Comparison of ENCODE assay signal across 8 mouse cellular contexts in the genomic region with DNA sequence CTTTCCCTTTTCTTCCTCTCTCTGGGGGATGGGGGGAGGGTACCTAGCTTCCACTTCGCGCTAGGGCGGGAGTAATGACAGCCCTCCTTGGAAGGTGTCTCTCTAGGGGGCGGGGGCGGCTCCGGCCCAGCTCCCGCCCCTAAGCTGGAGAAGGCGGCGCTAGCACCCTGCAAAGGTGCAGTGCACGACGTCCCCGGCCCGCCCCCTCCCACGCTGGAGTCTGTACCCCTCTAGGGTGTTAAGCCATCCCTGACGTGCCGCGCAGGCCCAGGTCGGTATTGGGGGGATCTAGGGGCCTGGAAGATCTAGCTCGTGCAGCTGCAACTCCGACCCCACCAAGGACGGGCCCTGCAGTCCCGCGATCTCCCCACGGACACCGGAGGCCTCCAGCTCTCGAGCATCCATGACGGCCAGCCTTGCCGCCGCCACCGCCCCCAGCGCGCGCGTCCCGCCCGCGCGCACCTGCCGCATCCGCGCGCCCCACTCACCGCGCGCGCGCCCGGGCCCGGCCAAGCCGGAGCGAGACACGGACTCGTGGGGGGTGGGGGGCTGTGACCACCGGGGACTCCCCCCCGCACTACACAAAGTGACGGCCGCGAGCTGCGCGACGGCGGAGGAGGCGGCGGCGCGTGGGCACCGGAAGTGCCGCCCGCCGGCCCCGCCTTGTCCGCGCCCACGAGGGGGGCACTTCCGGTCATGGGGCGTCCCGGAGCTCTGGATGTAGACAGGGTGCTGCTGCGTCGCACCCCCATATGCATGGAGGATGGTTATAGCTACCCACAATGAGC. TPM values are rescaled to one million over a fixed set of nuclear protein-coding genes. Genes with fewer than 3 reads are reported as not detected.
A peak's percentile ranks its signal among the peaks of the same experiment; 100 is the strongest.
DNase-seq lines count a peak whose midpoint lies in the region; ATAC-seq and TF ChIP-seq lines count a peak whose summit lies in the region.

Gene Zfp316, minus strand, starts transcription at position 660 of the 788 bp plus-strand sequence.

- no peak within 1 kb of the TSS for H3K27ac ChIP-seq in CH12.LX (ENCODE audit: insufficient read depth, low read depth)
- H3K27ac ChIP-seq in forebrain, embryonic 15.5 days (replicated peaks): peak within 1 kb of the TSS; percentile 77
- peak within 1 kb of the TSS; percentile 51; the same call in 1 of the 2 replicates for H3K27ac ChIP-seq in liver, postnatal 0 days (ENCODE audit: low read depth)
- peak within 1 kb of the TSS; percentile 75 for H3K27ac ChIP-seq in neural tube, embryonic 14.5 days (ENCODE audit: low read depth, low read length)
- no peak within 1 kb of the TSS for H3K27ac ChIP-seq in testis, adult 2 months (ENCODE audit: control insufficient read depth, insufficient read depth, low read depth, low read length)

- DNase-seq in CH12.LX (ENCODE audit: extremely low read depth): peak; percentile 52
- DNase-seq in c-Kit-positive CD71-negative TER-119-negative erythroid progenitor cells, embryonic 14.5 days (ENCODE audit: low read depth): peak; percentile 22
- peak; percentile 74 to 76 for DNase-seq in heart, postnatal 10 days
- peak; percentile 81 to 88 for DNase-seq in kidney, postnatal 4 days
- DNase-seq in liver, postnatal 0 days: peak; percentile 67

- ATAC-seq in forebrain, embryonic 15.5 days (replicated peaks): peak; percentile 85
- peak; percentile 65 for ATAC-seq in liver, postnatal 0 days
- peak; percentile 85 for ATAC-seq in neural tube, embryonic 14.5 days (ENCODE audit: low read depth)

- peak; percentile 84 for TF ChIP-seq POLR2A in CH12.LX (IDR thresholded peaks at IDR 0.05; ENCODE audit: low read depth, low read length)
- TF ChIP-seq POLR2A in testis, adult 2 months (IDR thresholded peaks at IDR 0.05; ENCODE audit: control insufficient read depth, low read depth, low read length): peak; percentile 12; the same call in 1 of the 2 replicates

- TF ChIP-seq CTCF in CH12.LX (conservative IDR thresholded peaks at IDR 0.05 in 1 of 2, IDR thresholded peaks at IDR 0.05 in 1 of 2; ENCODE audit: low read depth in 2 of 2, low read length in 2 of 2): no peak
- TF ChIP-seq CTCF in liver, postnatal 0 days (IDR thresholded peaks at IDR 0.05; ENCODE audit: low read depth): no peak
- no peak for TF ChIP-seq CTCF in testis, adult 2 months (IDR thresholded peaks at IDR 0.05; ENCODE audit: control insufficient read depth, insufficient read depth, insufficient replicate concordance, low read depth, low read length)

- TF ChIP-seq EP300 in CH12.LX (IDR thresholded peaks at IDR 0.05; ENCODE audit: low read length): no peak
- no peak for TF ChIP-seq EP300 in liver, postnatal 0 days (IDR thresholded peaks at IDR 0.05; ENCODE audit: low read depth)

- dilution Hi-C loops in CH12.LX (cut with MboI; ENCODE audit: extremely low pct_ligation_motif_present, extremely low pct_unique_long_range_greater_than_20kb, low sequenced_read_pairs): no loop called here

- no peaks in the 10 kb centered on the region for H3K79me2 ChIP-seq in CH12.LX (replicated peaks; ENCODE audit: control insufficient read depth, extremely low read depth, insufficient read depth, poor library complexity, severe bottlenecking)

- H3K36me3 ChIP-seq in CH12.LX (replicated peaks in 1 of 2; ENCODE audit: control insufficient read depth in 1 of 2, insufficient read depth in 1 of 2, low read length in 1 of 2): peaks cover 0 to 17% of the 10 kb centered on the region in 2 experiments
- 0 out of 2 replicates have a peak, but pooled peaks cover 3% of the 10 kb centered on the region for H3K36me3 ChIP-seq in forebrain, embryonic 15.5 days
- no peaks in the 10 kb centered on the region for H3K36me3 ChIP-seq in liver, postnatal 0 days (replicated peaks; ENCODE audit: insufficient read depth, low read length)
- no peaks in the 10 kb centered on the region for H3K36me3 ChIP-seq in neural tube, embryonic 14.5 days (ENCODE audit: control insufficient read depth, insufficient read depth, low read length)
- H3K36me3 ChIP-seq in testis, adult 2 months (ENCODE audit: control insufficient read depth, insufficient read depth, low read length): no peaks in the 10 kb centered on the region

- no peaks in the 10 kb centered on the region for H3K9me3 ChIP-seq in CH12.LX (replicated peaks; ENCODE audit: low read length)
- H3K9me3 ChIP-seq in forebrain, embryonic 15.5 days: no peaks in the 10 kb centered on the region
- no peaks in the 10 kb centered on the region for H3K9me3 ChIP-seq in liver, postnatal 0 days (ENCODE audit: low read length)
- no peaks in the 10 kb centered on the region for H3K9me3 ChIP-seq in neural tube, embryonic 14.5 days (ENCODE audit: control insufficient read depth, low read length)

- in situ Hi-C loops in CH12.LX (cut with MboI; ENCODE audit: low pct_ligation_motif_present, low pct_unique_long_range_greater_than_20kb, low sequenced_read_pairs): no loop called here

- no peak for TF ChIP-seq RAD21 in CH12.LX (IDR thresholded peaks at IDR 0.05; ENCODE audit: low read depth, low read length)

- intact Hi-C loops in heart, postnatal 10 days (cut with DNase I): no loop called here

- no peaks in the 10 kb centered on the region for H3K27me3 ChIP-seq in CH12.LX (replicated peaks)
- no peaks in the 10 kb centered on the region for H3K27me3 ChIP-seq in forebrain, embryonic 15.5 days
- H3K27me3 ChIP-seq in liver, postnatal 0 days (ENCODE audit: insufficient read depth, low read length): no peaks in the 10 kb centered on the region
- no peaks in the 10 kb centered on the region for H3K27me3 ChIP-seq in neural tube, embryonic 14.5 days (ENCODE audit: control insufficient read depth, insufficient read depth, low read length)
- no peaks in the 10 kb centered on the region for H3K27me3 ChIP-seq in testis, adult 2 months (ENCODE audit: control insufficient read depth, insufficient read depth, low read length)

- peak within 1 kb of the TSS; percentile 84 to 94 (median 88) for H3K4me3 ChIP-seq in CH12.LX (replicated peaks in 1 of 3; ENCODE audit: low read depth in 2 of 3, low read length in 2 of 3, poor library complexity in 1 of 3)
- peak within 1 kb of the TSS; percentile 78 for H3K4me3 ChIP-seq in forebrain, embryonic 15.5 days
- peak within 1 kb of the TSS; percentile 77 for H3K4me3 ChIP-seq in liver, postnatal 0 days (ENCODE audit: low read depth, low read length)
- H3K4me3 ChIP-seq in neural tube, embryonic 14.5 days (ENCODE audit: low read depth, low read length): peak within 1 kb of the TSS; percentile 77
- peak within 1 kb of the TSS; percentile 89 for H3K4me3 ChIP-seq in testis, adult 2 months (ENCODE audit: control insufficient read depth, low read depth, low read length)

- H3K4me1 ChIP-seq in CH12.LX (ENCODE audit: control insufficient read depth in 1 of 2, insufficient read depth in 2 of 2): peaks cover 16 to 21% of the 10 kb centered on the region in 2 experiments
- H3K4me1 ChIP-seq in forebrain, embryonic 15.5 days: peaks cover 24% of the 10 kb centered on the region
- H3K4me1 ChIP-seq in liver, postnatal 0 days (ENCODE audit: insufficient read depth): peaks cover 14% of the 10 kb centered on the region
- peaks cover 20% of the 10 kb centered on the region for H3K4me1 ChIP-seq in neural tube, embryonic 14.5 days (ENCODE audit: control insufficient read depth, insufficient read depth, low read length)
- peaks cover 14% of the 10 kb centered on the region for H3K4me1 ChIP-seq in testis, adult 2 months (ENCODE audit: control insufficient read depth, insufficient read depth, low read length)

- WGBS in forebrain, embryonic 15.5 days: 1% methylated on average over 69 of the region's 79 CpGs
- WGBS in liver, postnatal 0 days (ENCODE audit: insufficient replicate concordance): 1% methylated on average over 59 of the region's 79 CpGs
- WGBS in neural tube, embryonic 14.5 days: under 1% methylated on average over 76 of the region's 79 CpGs

- H3K9ac ChIP-seq in CH12.LX (ENCODE audit: insufficient read depth, low read depth): peak within 1 kb of the TSS; percentile 91
- H3K9ac ChIP-seq in forebrain, embryonic 15.5 days (replicated peaks): peak within 1 kb of the TSS; percentile 87
- H3K9ac ChIP-seq in liver, postnatal 0 days (replicated peaks): peak within 1 kb of the TSS; percentile 79
- H3K9ac ChIP-seq in neural tube, embryonic 14.5 days (replicated peaks; ENCODE audit: low read depth, low read length): peak within 1 kb of the TSS; percentile 73

- peak within 1 kb of the TSS; percentile 78 for H3K4me2 ChIP-seq in CH12.LX (ENCODE audit: insufficient read depth, low read depth, poor library complexity, severe bottlenecking)
- peak within 1 kb of the TSS; percentile 89 for H3K4me2 ChIP-seq in forebrain, embryonic 15.5 days (replicated peaks)
- peak within 1 kb of the TSS; percentile 97 for H3K4me2 ChIP-seq in liver, postnatal 0 days (ENCODE audit: low read depth, low read length)
- H3K4me2 ChIP-seq in neural tube, embryonic 14.5 days (ENCODE audit: low read depth, low read length): peak within 1 kb of the TSS; percentile 95

TF ChIP-seq in CH12.LX, 34 proteins besides CTCF, POLR2A, EP300 and RAD21 (continues in another document):
- peak; percentile 79 for TF ChIP-seq ZMIZ1 (IDR thresholded peaks at IDR 0.05; ENCODE audit: low read depth, low read length)
- TF ChIP-seq HCFC1 (IDR thresholded peaks at IDR 0.05; ENCODE audit: low read depth, low read length): peak; percentile 65
- no peak for TF ChIP-seq MYC (IDR thresholded peaks at IDR 0.05; ENCODE audit: low read depth, low read length)
- TF ChIP-seq IRF4 (IDR thresholded peaks at IDR 0.05; ENCODE audit: low read depth, low read length): no peak
- TF ChIP-seq UBTF (IDR thresholded peaks at IDR 0.05; ENCODE audit: low read depth, low read length): no peak
- TF ChIP-seq MAX (IDR thresholded peaks at IDR 0.05; ENCODE audit: low read length): peak; percentile 48; the same call in 1 of the 2 replicates
- TF ChIP-seq CHD1 (IDR thresholded peaks at IDR 0.05; ENCODE audit: low read depth, low read length): no peak
- TF ChIP-seq ELF1 (IDR thresholded peaks at IDR 0.05; ENCODE audit: low read depth, low read length): peak; percentile 79
- no peak for TF ChIP-seq PAX5 (IDR thresholded peaks at IDR 0.05; ENCODE audit: low read length)
- TF ChIP-seq MAZ (IDR thresholded peaks at IDR 0.05; ENCODE audit: low read depth, low read length): peak; percentile 72
- TF ChIP-seq TBP (conservative IDR thresholded peaks at IDR 0.05; ENCODE audit: low read depth, low read length): no peak
- no peak for TF ChIP-seq BHLHE40 (IDR thresholded peaks at IDR 0.05; ENCODE audit: low read depth, low read length)
- TF ChIP-seq ZNF384 (IDR thresholded peaks at IDR 0.05; ENCODE audit: low read depth, low read length): no peak

RNA-seq across cellular contexts. Expression of gene Zfp316, which starts in this region (rescaled TPM):
- total RNA-seq in CH12.LX (2012; rRNA removed) (2.3 and 3.6 TPM in 2 replicates), CH12.LX (2014; rRNA removed) (0.84 and 1.1 TPM in 2 replicates)
- polyA plus RNA-seq in CH12.LX (2012; ENCODE audit: insufficient read length, low read depth): 2.0 and 2.1 TPM in 2 replicates
- 12.7 and 13.6 TPM in 2 replicates for polyA plus RNA-seq in forebrain, embryonic 15.5 days (2015; fragmentation: Nextera tagmentation; extraction: Ambion mirVana)
- 1 to 10 TPM; 5.0 to 6.3 TPM for total RNA-seq in heart, postnatal 10 days (2021)
- polyA plus RNA-seq in liver, postnatal 0 days (2015; fragmentation: Nextera tagmentation; extraction: Ambion mirVana): 0.39 and 0.41 TPM in 2 replicates
- polyA plus RNA-seq in neural tube, embryonic 14.5 days (2014; fragmentation: Nextera tagmentation; extraction: Ambion mirVana): 5.2 and 7.0 TPM in 2 replicates
- polyA plus RNA-seq in testis, adult 2 months (2012; rRNA removed): 2.0 and 2.2 TPM in 2 replicates

Comparison
In these comparisons a context has a peak if more than half of its experiments do, and no peak if none do; other contexts are left out.
1. Peak in DNase-seq, ATAC-seq, H3K4me3 ChIP-seq, H3K27ac ChIP-seq, H3K9ac ChIP-seq and H3K4me2 ChIP-seq in liver, postnatal 0 days; RNA of the gene not detected or under 1 TPM.
2. DNase-seq: peak in every context shown above with its lines; median percentile 84 in kidney, postnatal 4 days; 75 in heart, postnatal 10 days; 67 in liver, postnatal 0 days; 52 in CH12.LX; 22 in c-Kit-positive CD71-negative TER-119-negative erythroid progenitor cells, embryonic 14.5 days.
3. H3K27ac ChIP-seq: peak in forebrain, embryonic 15.5 days (single experiment) and neural tube, embryonic 14.5 days (single experiment); none in CH12.LX (single experiment) and testis, adult 2 months (single experiment).
4. Peak in every context shown above with its lines, with median percentiles within 50 percentile points of each other: H3K4me2 ChIP-seq, H3K4me3 ChIP-seq, H3K9ac ChIP-seq and ATAC-seq.